Mouse (Mus musculus): ENCODE measurements around the gene Gal. TPM values are rescaled to one million over a fixed set of nuclear protein-coding genes. Genes with fewer than 3 reads are reported as not detected.

Gene Gal
- 10 to 100 TPM in 1 of 3 experiments, 1 to 10 TPM in 1, under 1 TPM in 1; 0.74 to 15.2 (median 1.3) TPM for polyA plus RNA-seq (2017; shearing (Covaris generic))

GRCm38 (mm10) chr19:3414268-3414733 lies at the start of gene Gal:
Gene Gal (minus strand): TSS chr19:3414544.
- ATAC-seq, result no peak

- ATAC-seq, result no peak
Observed at GRCm38 (mm10) chr19:3459986-3460385, 45.6 kb upstream of the Gal start.

- ATAC-seq, result no peak
Observed at GRCm38 (mm10) chr19:3458331-3459099, 44.2 kb upstream of the Gal start.

GRCm38 (mm10) chr19:3457700-3458099 lies 43.4 kb upstream of the Gal start:
- ATAC-seq, result no peak

GRCm38 (mm10) chr19:3451649-3452048 lies 37.3 kb upstream of the Gal start:
- ATAC-seq, result no peak

- ATAC-seq, result peak; percentile 50
Observed at GRCm38 (mm10) chr19:3451170-3451569, 36.8 kb upstream of the Gal start.

- ATAC-seq, result no peak
Observed at GRCm38 (mm10) chr19:3450714-3451113, 36.4 kb upstream of the Gal start.

GRCm38 (mm10) chr19:3449248-3449647 lies 34.9 kb upstream of the Gal start:
- ATAC-seq, result no peak

GRCm38 (mm10) chr19:3447348-3447747 lies 33.0 kb upstream of the Gal start:
- no peak for ATAC-seq

- ATAC-seq, result no peak
Observed at GRCm38 (mm10) chr19:3441092-3441491, 26.7 kb upstream of the Gal start.

- no peak for ATAC-seq
Observed at GRCm38 (mm10) chr19:3440667-3441066, 26.3 kb upstream of the Gal start.

GRCm38 (mm10) chr19:3437980-3438379 lies 23.6 kb upstream of the Gal start:
- ATAC-seq, result no peak

- ATAC-seq, result no peak
Observed at GRCm38 (mm10) chr19:3436840-3437239, 22.5 kb upstream of the Gal start.

GRCm38 (mm10) chr19:3435824-3436223 lies 21.5 kb upstream of the Gal start:
- ATAC-seq, result no peak

- no peak for ATAC-seq
Observed at GRCm38 (mm10) chr19:3434641-3435040, 20.3 kb upstream of the Gal start.

GRCm38 (mm10) chr19:3434124-3434523 lies 19.8 kb upstream of the Gal start:
- ATAC-seq, result no peak

- ATAC-seq, result no peak
Observed at GRCm38 (mm10) chr19:3431969-3432368, 17.6 kb upstream of the Gal start.

GRCm38 (mm10) chr19:3431066-3431465 lies 16.7 kb upstream of the Gal start:
- no peak for ATAC-seq

GRCm38 (mm10) chr19:3429156-3429816 lies 14.9 kb upstream of the Gal start:
- no peak for ATAC-seq

GRCm38 (mm10) chr19:3428057-3428830 lies 13.9 kb upstream of the Gal start:
- no peak for ATAC-seq

- ATAC-seq, result no peak
Observed at GRCm38 (mm10) chr19:3424214-3424613, 9.9 kb upstream of the Gal start.

- no peak for ATAC-seq
Observed at GRCm38 (mm10) chr19:3422981-3423380, 8.6 kb upstream of the Gal start.

- ATAC-seq, result no peak
Observed at GRCm38 (mm10) chr19:3422488-3422887, 8.1 kb upstream of the Gal start.
